Mouse (Mus musculus): ENCODE measurements around the gene Mpp2.

- TF ChIP-seq CTCF (conservative IDR thresholded peaks at IDR 0.05; ENCODE audit: insufficient read depth, insufficient read length, low read depth, low read length) (no peak), POLR2A (IDR thresholded peaks at IDR 0.05; ENCODE audit: low read depth, low read length) (no peak)
Measured at GRCm38 (mm10) chr11:102053183-102053582, 35.1 kb downstream of the Mpp2 start.
